Mouse (Mus musculus): ENCODE data around the gene Etnk2. TPM values are rescaled to one million over a fixed set of nuclear protein-coding genes. Genes with fewer than 3 reads are reported as not detected.
"Not testable (repeated sequence)": the region's sequence is repeated elsewhere in the genome, so short reads cannot be mapped to it uniquely, and the experiment has no call there.

Etnk2 gene
- polyA plus RNA-seq, 1 experiment: 33.7 TPM

- Histone ChIP-seq H3K36me3 (ENCODE audit: control insufficient read depth, insufficient read depth, low read length) (no peaks in the 10 kb centered on the region), H3K27me3 (ENCODE audit: control insufficient read depth, insufficient read depth, low read length) (no peaks in the 10 kb centered on the region), H3K27ac (ENCODE audit: control insufficient read depth, insufficient read depth, low read depth, low read length) (no peak overlapping the region), H3K4me3 (ENCODE audit: control insufficient read depth, low read depth, low read length) (no peak overlapping the region), H3K4me1 (ENCODE audit: control insufficient read depth, insufficient read depth, low read length) (peaks cover 5% of the 10 kb centered on the region)
- TF ChIP-seq CTCF (IDR thresholded peaks at IDR 0.05; ENCODE audit: control insufficient read depth, insufficient read depth, insufficient replicate concordance, low read depth, low read length): no peak
Observed at GRCm38 (mm10) chr1:133333937-133334336, 29.4 kb upstream of the Etnk2 start.

- H3K4me1 ChIP-seq (ENCODE audit: control insufficient read depth, insufficient read depth, low read length); H3K4me3 ChIP-seq (ENCODE audit: control insufficient read depth, low read depth, low read length); H3K27ac ChIP-seq (ENCODE audit: control insufficient read depth, insufficient read depth, low read depth, low read length); H3K36me3 ChIP-seq (ENCODE audit: control insufficient read depth, insufficient read depth, low read length); H3K27me3 ChIP-seq (ENCODE audit: control insufficient read depth, insufficient read depth, low read length): not testable (repeated sequence)
Observed at GRCm38 (mm10) chr1:133340403-133340802, 23.0 kb upstream of the Etnk2 start.

- no peaks in the 10 kb centered on the region for H3K36me3 ChIP-seq (ENCODE audit: control insufficient read depth, insufficient read depth, low read length)
- H3K4me3 ChIP-seq (ENCODE audit: control insufficient read depth, low read depth, low read length): no peak overlapping the region
- no peak overlapping the region for H3K27ac ChIP-seq (ENCODE audit: control insufficient read depth, insufficient read depth, low read depth, low read length)
- H3K27me3 ChIP-seq (ENCODE audit: control insufficient read depth, insufficient read depth, low read length): no peaks in the 10 kb centered on the region
- H3K4me1 ChIP-seq (ENCODE audit: control insufficient read depth, insufficient read depth, low read length): no peaks in the 10 kb centered on the region
- no peak for TF ChIP-seq POLR2A (IDR thresholded peaks at IDR 0.05; ENCODE audit: control insufficient read depth, low read depth, low read length)
- no peak for TF ChIP-seq CTCF (IDR thresholded peaks at IDR 0.05; ENCODE audit: control insufficient read depth, insufficient read depth, insufficient replicate concordance, low read depth, low read length)
Observed at GRCm38 (mm10) chr1:133344357-133344756, 19.0 kb upstream of the Etnk2 start.

GRCm38 (mm10) chr1:133346531-133346930 is 16.8 kb upstream of the Etnk2 start:
- H3K27ac ChIP-seq (ENCODE audit: control insufficient read depth, insufficient read depth, low read depth, low read length): no peak overlapping the region
- H3K4me1 ChIP-seq (ENCODE audit: control insufficient read depth, insufficient read depth, low read length): no peaks in the 10 kb centered on the region
- H3K27me3 ChIP-seq (ENCODE audit: control insufficient read depth, insufficient read depth, low read length): no peaks in the 10 kb centered on the region
- H3K36me3 ChIP-seq (ENCODE audit: control insufficient read depth, insufficient read depth, low read length): no peaks in the 10 kb centered on the region
- H3K4me3 ChIP-seq (ENCODE audit: control insufficient read depth, low read depth, low read length): no peak overlapping the region
- TF ChIP-seq POLR2A (IDR thresholded peaks at IDR 0.05; ENCODE audit: control insufficient read depth, low read depth, low read length) (no peak), CTCF (IDR thresholded peaks at IDR 0.05; ENCODE audit: control insufficient read depth, insufficient read depth, insufficient replicate concordance, low read depth, low read length) (no peak)

- no peaks in the 10 kb centered on the region for H3K27me3 ChIP-seq (ENCODE audit: control insufficient read depth, insufficient read depth, low read length)
- no peaks in the 10 kb centered on the region for H3K36me3 ChIP-seq (ENCODE audit: control insufficient read depth, insufficient read depth, low read length)
- TF ChIP-seq POLR2A (IDR thresholded peaks at IDR 0.05; ENCODE audit: control insufficient read depth, low read depth, low read length) (no peak), CTCF (IDR thresholded peaks at IDR 0.05; ENCODE audit: control insufficient read depth, insufficient read depth, insufficient replicate concordance, low read depth, low read length) (no peak)
- H3K4me3 ChIP-seq (ENCODE audit: control insufficient read depth, low read depth, low read length): no peak overlapping the region
- H3K27ac ChIP-seq (ENCODE audit: control insufficient read depth, insufficient read depth, low read depth, low read length): no peak overlapping the region
- no peaks in the 10 kb centered on the region for H3K4me1 ChIP-seq (ENCODE audit: control insufficient read depth, insufficient read depth, low read length)
Observed at GRCm38 (mm10) chr1:133347226-133347625, 16.1 kb upstream of the Etnk2 start.

DNA sequence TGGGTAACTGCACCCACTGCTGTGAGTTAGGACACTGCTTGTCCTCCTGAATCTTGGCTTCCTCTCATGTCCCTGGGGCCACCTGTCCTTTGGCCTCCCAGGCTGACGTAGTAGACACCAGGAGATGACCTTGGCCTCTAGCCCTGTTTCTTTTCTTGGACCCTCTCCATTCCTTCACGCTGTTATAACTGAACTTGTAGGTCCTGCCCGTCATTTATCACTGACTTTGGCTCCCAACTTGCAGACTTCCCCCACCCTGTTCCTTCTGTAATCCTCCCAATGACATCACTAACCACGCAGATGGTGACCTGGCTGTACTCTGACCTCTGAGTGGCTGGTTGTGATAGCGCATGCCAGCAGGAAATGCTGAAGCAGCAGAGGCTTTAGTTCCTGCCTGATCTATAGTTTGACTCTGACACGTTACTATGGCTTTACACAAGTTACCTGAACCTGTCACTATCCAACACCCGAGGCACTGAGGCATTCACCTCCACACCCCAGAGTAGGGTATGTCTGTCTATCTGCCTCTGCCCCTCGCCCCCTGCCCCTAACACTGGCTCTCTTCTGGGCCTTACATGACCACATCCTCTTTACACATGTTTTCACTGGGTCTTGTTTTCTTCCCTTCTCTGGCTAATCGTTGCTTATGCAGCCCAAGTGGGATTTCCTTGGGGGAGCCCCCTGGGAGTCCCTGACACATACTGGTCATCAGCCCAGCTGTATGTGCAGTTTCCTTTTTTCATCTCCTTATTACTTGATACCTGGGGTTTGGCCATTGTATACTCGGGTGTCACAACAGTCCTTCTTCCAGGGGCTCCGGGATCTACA is 15.5 kb upstream of the Etnk2 start:
- TF ChIP-seq CTCF (IDR thresholded peaks at IDR 0.05; ENCODE audit: control insufficient read depth, insufficient read depth, insufficient replicate concordance, low read depth, low read length) (no peak), POLR2A (IDR thresholded peaks at IDR 0.05; ENCODE audit: control insufficient read depth, low read depth, low read length) (no peak)
- no peaks in the 10 kb centered on the region for H3K27me3 ChIP-seq (ENCODE audit: control insufficient read depth, insufficient read depth, low read length)
- H3K4me3 ChIP-seq (ENCODE audit: control insufficient read depth, low read depth, low read length): no peak overlapping the region
- H3K4me1 ChIP-seq (ENCODE audit: control insufficient read depth, insufficient read depth, low read length): no peaks in the 10 kb centered on the region
- no peak overlapping the region for H3K27ac ChIP-seq (ENCODE audit: control insufficient read depth, insufficient read depth, low read depth, low read length)
- no peaks in the 10 kb centered on the region for H3K36me3 ChIP-seq (ENCODE audit: control insufficient read depth, insufficient read depth, low read length)

DNA sequence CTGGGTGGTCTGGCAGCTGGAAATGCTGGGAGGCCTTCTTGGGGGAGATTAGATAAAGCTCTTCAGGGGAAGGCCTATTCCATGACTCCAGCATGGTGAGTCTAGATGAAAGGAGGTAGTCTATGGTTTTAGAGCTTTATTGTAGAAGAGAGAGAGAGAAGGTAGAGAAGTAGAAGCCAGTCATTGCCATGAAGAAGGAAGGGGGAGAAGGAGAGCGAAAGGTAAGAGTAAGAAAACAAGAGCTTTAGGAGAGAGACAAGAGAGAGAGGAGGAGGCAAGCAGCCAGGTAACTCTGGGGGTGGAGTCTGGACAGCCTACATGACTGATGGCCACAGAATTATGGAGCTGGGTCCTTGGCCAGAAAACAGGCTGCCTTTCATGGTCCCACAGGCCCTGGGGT is 13.2 kb upstream of the Etnk2 start, which contains the start of gene Ren1:
Ren1 (plus strand) TSS at position 301 of the 400 bp plus-strand sequence.
- TF ChIP-seq POLR2A (IDR thresholded peaks at IDR 0.05; ENCODE audit: control insufficient read depth, low read depth, low read length) (no peak), CTCF (IDR thresholded peaks at IDR 0.05; ENCODE audit: control insufficient read depth, insufficient read depth, insufficient replicate concordance, low read depth, low read length) (no peak)
- Histone ChIP-seq H3K36me3 (ENCODE audit: control insufficient read depth, insufficient read depth, low read length) (no peaks in the 10 kb centered on the region), H3K27ac (ENCODE audit: control insufficient read depth, insufficient read depth, low read depth, low read length) (no peak within 1 kb of the TSS), H3K27me3 (ENCODE audit: control insufficient read depth, insufficient read depth, low read length) (no peaks in the 10 kb centered on the region), H3K4me1 (ENCODE audit: control insufficient read depth, insufficient read depth, low read length) (no peaks in the 10 kb centered on the region), H3K4me3 (ENCODE audit: control insufficient read depth, low read depth, low read length) (no peak within 1 kb of the TSS)
